Mouse (Mus musculus) kidney, postnatal 25 days (tissue): ENCODE measurements at regions not wholly inside any gene's neighbourhood (a gene's known extent, or its start where the extent isn't known, plus 50 kb on each side); places are given as distances from the start of the nearest gene placed in this dataset.

Experiments
- DNase-seq, 2 experiments: peaks; one replicate each; pipeline ENCODE4 v3.0.0; 2021; ENCODE audit warnings: mixed read lengths in 2 of 2

- no peak for DNase-seq
Measured at GRCm38 (mm10) chr11:55773283-55773682, 165.3 kb upstream of the Glra1 start.

DNA sequence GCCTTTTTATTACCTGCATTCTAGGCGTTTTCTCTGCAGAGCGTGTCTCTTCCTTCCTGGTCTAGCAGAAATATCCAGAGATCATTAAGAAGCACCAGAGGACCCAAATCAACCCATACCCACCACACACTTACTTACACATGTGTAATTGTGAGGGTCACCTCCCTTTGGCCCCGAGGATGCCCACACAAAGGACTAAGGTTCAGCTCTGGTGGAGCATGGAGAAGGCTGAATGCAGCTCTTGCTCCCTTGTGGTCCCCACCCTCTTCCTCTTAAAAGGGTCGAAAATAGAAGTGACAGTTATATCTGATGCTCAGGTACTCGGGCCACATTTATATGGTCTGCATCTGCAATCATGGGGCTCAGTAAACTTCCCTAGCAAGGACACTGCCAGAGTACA, 164.5 kb upstream of the Glra1 start:
- no peak for DNase-seq

DNA sequence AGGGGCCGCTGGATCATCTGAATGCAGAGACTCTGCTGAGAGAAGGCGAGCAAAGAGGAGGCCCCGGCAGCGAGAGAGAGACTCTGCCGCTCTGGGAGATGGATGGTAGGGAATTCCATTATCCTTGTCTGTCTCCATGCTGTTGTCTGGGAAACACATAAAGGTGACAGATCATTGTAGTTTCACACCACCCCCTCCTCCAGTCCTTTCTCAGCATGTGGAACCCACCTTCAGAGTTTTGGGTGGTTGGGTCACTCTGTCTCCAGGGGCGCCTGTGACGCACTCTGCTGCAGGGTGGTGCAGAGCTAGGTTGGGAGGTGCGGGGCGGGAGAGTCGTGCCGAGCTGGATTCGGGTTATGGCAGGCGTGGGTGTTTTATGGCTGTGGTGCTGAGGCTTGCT, 164.1 kb upstream of the Glra1 start:
- no peak for DNase-seq

DNA sequence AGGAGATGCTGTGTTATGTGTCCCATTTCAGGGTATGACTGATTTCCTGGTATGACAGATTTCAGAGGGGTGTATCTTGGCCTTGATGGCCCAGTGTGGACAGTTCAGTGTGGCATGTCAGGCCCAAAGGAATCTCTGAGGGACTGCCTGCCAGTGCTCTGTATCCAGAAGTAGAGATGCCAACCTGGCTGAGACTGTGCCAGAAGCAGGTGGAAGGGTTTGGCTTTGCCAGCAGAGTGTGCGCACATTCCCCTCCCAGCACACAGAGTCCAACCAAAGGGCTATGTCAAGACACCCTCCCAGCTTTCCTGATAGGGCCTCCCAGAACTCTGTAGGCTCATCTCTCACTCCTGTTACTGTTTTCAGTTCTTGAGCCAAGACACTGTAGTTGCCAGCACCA, 156.8 kb upstream of the Glra1 start:
- no peak for DNase-seq
